Mouse (Mus musculus): ENCODE data around the gene Cd82. TPM values are rescaled to one million over a fixed set of nuclear protein-coding genes. Genes with fewer than 3 reads are reported as not detected.

Gene Cd82
- polyA plus RNA-seq, 1 experiment, result 28.7 TPM

Other genes with a start within 250 kb of the Cd82 start
- gene Tspan18, start 128.6 kb downstream of the Cd82 start, polyA plus RNA-seq (2012; rRNA removed), result 4.3 TPM in 2 replicates
- gene Gm10803, start 97.4 kb upstream of the Cd82 start, polyA plus RNA-seq (2012; rRNA removed), result not detected in 2 replicates
- 3.3 and 3.4 TPM in 2 replicates for gene Alx4, start 179.2 kb upstream of the Cd82 start, polyA plus RNA-seq (2012; rRNA removed)